Mouse (Mus musculus): ENCODE results near the gene Gm20604. TPM values are rescaled to one million over a fixed set of nuclear protein-coding genes. Genes with fewer than 3 reads are reported as not detected.

Gm20604 gene
- polyA plus RNA-seq, 1 experiment from 2014 or later = 40.7 TPM

Other genes with a start within 250 kb of the Gm20604 start
- 96.0 and 102 TPM in 2 replicates for gene Chga, start 203.7 kb downstream of the Gm20604 start, polyA plus RNA-seq (2015; fragmentation: Nextera tagmentation; extraction: Ambion mirVana)
- gene Itpk1, start 53.7 kb downstream of the Gm20604 start, polyA plus RNA-seq (2015; fragmentation: Nextera tagmentation; extraction: Ambion mirVana) = 23.0 and 23.4 TPM in 2 replicates
- gene Moap1, start 15.0 kb downstream of the Gm20604 start, polyA plus RNA-seq (2015; fragmentation: Nextera tagmentation; extraction: Ambion mirVana) = 51.7 and 54.3 TPM in 2 replicates
- 11.5 and 12.2 TPM in 2 replicates for gene Tmem251, start 14.9 kb downstream of the Gm20604 start, polyA plus RNA-seq (2015; fragmentation: Nextera tagmentation; extraction: Ambion mirVana)
- gene Gm28051, start 907 bp downstream of the Gm20604 start, polyA plus RNA-seq (2015; fragmentation: Nextera tagmentation; extraction: Ambion mirVana) = not detected in 2 replicates
- gene Gon7, start 869 bp downstream of the Gm20604 start, polyA plus RNA-seq (2015; fragmentation: Nextera tagmentation; extraction: Ambion mirVana) = 53.2 and 55.3 TPM in 2 replicates
- 36.9 and 37.0 TPM in 2 replicates for gene Ubr7, start 705 bp downstream of the Gm20604 start, polyA plus RNA-seq (2015; fragmentation: Nextera tagmentation; extraction: Ambion mirVana)
- gene Btbd7, start 119.8 kb upstream of the Gm20604 start, polyA plus RNA-seq (2015; fragmentation: Nextera tagmentation; extraction: Ambion mirVana) = 17.0 and 17.1 TPM in 2 replicates
- not detected in 2 replicates for gene Cox8c, start 140.6 kb upstream of the Gm20604 start, polyA plus RNA-seq (2015; fragmentation: Nextera tagmentation; extraction: Ambion mirVana)
- 7.1 and 7.6 TPM in 2 replicates for gene Unc79, start 190.2 kb upstream of the Gm20604 start, polyA plus RNA-seq (2015; fragmentation: Nextera tagmentation; extraction: Ambion mirVana)